Mouse (Mus musculus): ENCODE results near the gene A930033H14Rik.
A peak's percentile ranks its signal among the peaks of the same experiment; 100 is the strongest.

Gene A930033H14Rik

GRCm38 (mm10) chr10:69237185-69237584 is 24.3 kb upstream of the A930033H14Rik start:
- DNase-seq (ENCODE audit: low spot score) = no peak

GRCm38 (mm10) chr10:69225951-69226350 is 13.1 kb upstream of the A930033H14Rik start:
- DNase-seq (ENCODE audit: low spot score) = no peak

- DNase-seq (ENCODE audit: low spot score) = no peak
These were observed 12.6 kb upstream of the A930033H14Rik start for GRCm38 (mm10) chr10:69225471-69225870.

GRCm38 (mm10) chr10:69224276-69224675 is 11.4 kb upstream of the A930033H14Rik start:
- DNase-seq (ENCODE audit: low spot score) = no peak

- no peak for DNase-seq (ENCODE audit: low spot score)
These were observed 10.3 kb upstream of the A930033H14Rik start for GRCm38 (mm10) chr10:69223232-69223631.

GRCm38 (mm10) chr10:69221955-69222354 is 9.1 kb upstream of the A930033H14Rik start:
- DNase-seq (ENCODE audit: low spot score) = no peak

GRCm38 (mm10) chr10:69221148-69221547 is 8.2 kb upstream of the A930033H14Rik start:
- DNase-seq (ENCODE audit: low spot score) = no peak

- no peak for DNase-seq (ENCODE audit: low spot score)
These were observed 7.4 kb upstream of the A930033H14Rik start for GRCm38 (mm10) chr10:69220296-69220695.

- no peak for DNase-seq (ENCODE audit: low spot score)
These were observed 6.4 kb upstream of the A930033H14Rik start for GRCm38 (mm10) chr10:69219289-69219626.

GRCm38 (mm10) chr10:69218458-69219288 is 5.8 kb upstream of the A930033H14Rik start:
- no peak for DNase-seq (ENCODE audit: low spot score)

- DNase-seq (ENCODE audit: low spot score) = no peak
These were observed 4.3 kb upstream of the A930033H14Rik start for GRCm38 (mm10) chr10:69217127-69217690.

GRCm38 (mm10) chr10:69213986-69214385 is 1.1 kb upstream of the A930033H14Rik start:
- peak; percentile 14 for DNase-seq (ENCODE audit: low spot score)

- DNase-seq (ENCODE audit: low spot score) = peak; percentile 51
These were observed 566 bp upstream of the A930033H14Rik start for GRCm38 (mm10) chr10:69213451-69213877.

GRCm38 (mm10) chr10:69211976-69212375 is 922 bp downstream of the A930033H14Rik start:
- peak; percentile 59 for DNase-seq (ENCODE audit: low spot score)

GRCm38 (mm10) chr10:69211560-69211959 is 1.3 kb downstream of the A930033H14Rik start:
- DNase-seq (ENCODE audit: low spot score) = no peak

GRCm38 (mm10) chr10:69210659-69211058 is 2.2 kb downstream of the A930033H14Rik start:
- no peak for DNase-seq (ENCODE audit: low spot score)

- no peak for DNase-seq (ENCODE audit: low spot score)
These were observed 2.9 kb downstream of the A930033H14Rik start for GRCm38 (mm10) chr10:69210006-69210405.

- DNase-seq (ENCODE audit: low spot score) = no peak
These were observed 4.2 kb downstream of the A930033H14Rik start for GRCm38 (mm10) chr10:69208705-69209104.

GRCm38 (mm10) chr10:69207981-69208630 is 4.8 kb downstream of the A930033H14Rik start:
- DNase-seq (ENCODE audit: low spot score) = no peak

- no peak for DNase-seq (ENCODE audit: low spot score)
These were observed 5.4 kb downstream of the A930033H14Rik start for GRCm38 (mm10) chr10:69207481-69207880.

GRCm38 (mm10) chr10:69206081-69206480 is 6.8 kb downstream of the A930033H14Rik start:
- no peak for DNase-seq (ENCODE audit: low spot score)

GRCm38 (mm10) chr10:69204677-69205400 is 8.1 kb downstream of the A930033H14Rik start:
- peak; percentile 52 for DNase-seq (ENCODE audit: low spot score)
